Mouse (Mus musculus): ENCODE measurements around the gene Slc35g1.

- TF ChIP-seq POLR2A (IDR thresholded peaks at IDR 0.05; ENCODE audit: insufficient read length, low read depth) (no peak), MYOG (IDR thresholded peaks at IDR 0.05; ENCODE audit: control insufficient read depth in 1 of 3, insufficient read depth in 1 of 3, insufficient read length in 2 of 3, low read depth in 2 of 3) (no peak), E2F4 (IDR thresholded peaks at IDR 0.05; ENCODE audit: insufficient read depth) (no peak), REST (IDR thresholded peaks at IDR 0.05; ENCODE audit: insufficient read depth, insufficient read length) (no peak), USF1 (IDR thresholded peaks at IDR 0.05; ENCODE audit: low read depth) (no peak), CEBPB (IDR thresholded peaks at IDR 0.05; ENCODE audit: insufficient read depth, poor library complexity, severe bottlenecking) (no peak), MYOD1 (IDR thresholded peaks at IDR 0.05; ENCODE audit: control insufficient read depth in 1 of 3, insufficient read length in 2 of 3, low read depth in 2 of 3) (no peak), MAX (IDR thresholded peaks at IDR 0.05; ENCODE audit: low read depth) (no peak)
Observed at GRCm38 (mm10) chr19:38400851-38401250, 5.1 kb downstream of the Slc35g1 start.
